Mouse (Mus musculus) megakaryocyte-erythroid progenitor cell, adult 5-6 weeks (primary cell): ENCODE results near the gene Cyth2. TPM values are rescaled to one million over a fixed set of nuclear protein-coding genes. Genes with fewer than 3 reads are reported as not detected.

ENCODE experiments used
- ATAC-seq: replicated peaks from 2 replicates; pipeline ENCODE4 v1.8.0; 2016; ENCODE audit warnings: mild to moderate bottlenecking, inconsistent platforms; ENCODE audit not compliant: severe bottlenecking, poor library complexity, low FRiP score, low TSS enrichment
- total RNA-seq, 2 experiments: library from RNA; stranded (forward) in 1 of 2; stranded (reverse) in 1 of 2; fragments of 200-1000, 215-1000 nt in 1 of 2; fragments of >200 nt in 1 of 2; fragmentation: Nextera tagmentation in 1 of 2; gene quantifications; 2 replicates each; pipeline ENCODE4 v1.2.3; 2014 to 2017

Cyth2 gene
- total RNA-seq (2014; fragmentation: Nextera tagmentation) (27.2 and 30.8 TPM in 2 replicates), total RNA-seq (2017) (36.9 and 38.0 TPM in 2 replicates)

- ATAC-seq, result peak; percentile 97
These were observed at the start of gene Cyth2 for GRCm38 (mm10) chr7:45813787-45814779. Gene Cyth2, minus strand, starts transcription at chr7:45814581.

GRCm38 (mm10) chr7:45862804-45863203 lies 48.4 kb upstream of the Cyth2 start:
- no peak for ATAC-seq

- ATAC-seq, result no peak
These were observed 44.6 kb upstream of the Cyth2 start for GRCm38 (mm10) chr7:45859008-45859407.

- ATAC-seq, result peak; percentile 39; the same call in 1 of the 2 replicates
These were observed 42.8 kb upstream of the Cyth2 start for GRCm38 (mm10) chr7:45856950-45857901.

GRCm38 (mm10) chr7:45853089-45853488 lies 38.7 kb upstream of the Cyth2 start:
- no peak for ATAC-seq

GRCm38 (mm10) chr7:45850661-45851060 lies 36.3 kb upstream of the Cyth2 start:
- no peak for ATAC-seq

GRCm38 (mm10) chr7:45848447-45849027 lies 34.2 kb upstream of the Cyth2 start:
- no peak for ATAC-seq

- no peak for ATAC-seq
These were observed 28.8 kb upstream of the Cyth2 start for GRCm38 (mm10) chr7:45842950-45843744.

GRCm38 (mm10) chr7:45833924-45834323 lies 19.5 kb upstream of the Cyth2 start:
- no peak for ATAC-seq

- ATAC-seq, result no peak
These were observed 18.9 kb upstream of the Cyth2 start for GRCm38 (mm10) chr7:45833148-45833790.

GRCm38 (mm10) chr7:45832428-45832827 lies 18.0 kb upstream of the Cyth2 start:
- ATAC-seq, result no peak

- ATAC-seq, result no peak
These were observed 16.7 kb upstream of the Cyth2 start for GRCm38 (mm10) chr7:45831128-45831525.

- peak; percentile 89 for ATAC-seq
These were observed 16.2 kb upstream of the Cyth2 start, which contains the start of gene Grwd1 for GRCm38 (mm10) chr7:45830427-45831127. Gene Grwd1, minus strand, starts transcription at chr7:45830944.

- no peak for ATAC-seq
These were observed 12.2 kb upstream of the Cyth2 start for GRCm38 (mm10) chr7:45826631-45827030.

GRCm38 (mm10) chr7:45824598-45824997 lies 10.2 kb upstream of the Cyth2 start, which contains the start of gene Kcnj14:
Gene Kcnj14, minus strand, starts transcription at chr7:45824782.
- no peak for ATAC-seq

- ATAC-seq, result no peak
These were observed 6.5 kb upstream of the Cyth2 start for GRCm38 (mm10) chr7:45820913-45821312.

GRCm38 (mm10) chr7:45819843-45820242 lies 5.5 kb upstream of the Cyth2 start:
- no peak for ATAC-seq

- ATAC-seq, result no peak
These were observed 1.6 kb upstream of the Cyth2 start for GRCm38 (mm10) chr7:45815984-45816351.
